ENCODE assay signal across 8 mouse cellular contexts in genomic region chr19:44301176-44301575, GRCm38 (mm10). TPM values are rescaled to one million over a fixed set of nuclear protein-coding genes. Genes with fewer than 3 reads are reported as not detected.
DNase-seq lines count a peak whose midpoint lies in the region; ATAC-seq lines count a peak whose summit lies in the region.

No protein-coding gene starts in this region.

- ATAC-seq in kidney, embryonic 16.5 days (ENCODE audit: low FRiP score, low TSS enrichment), result 0 out of 2 replicates have a peak, but pooled peaks have one; percentile 33
- no peak for ATAC-seq in kidney, embryonic 15.5 days (replicated peaks; ENCODE audit: low FRiP score)
- ATAC-seq in hindbrain, embryonic 12.5 days (ENCODE audit: low FRiP score), result no peak

- peak; percentile 76 for DNase-seq in MN1 (ENCODE audit: low spot score)
- peak; percentile 70 for DNase-seq in lung, postnatal 14 days
- DNase-seq in urinary bladder, postnatal 36 days (ENCODE audit: low spot score in 2 of 2), result no peak
- DNase-seq in right cerebral cortex, postnatal 36 days (ENCODE audit: low spot score in 2 of 2), result no peak
- no peak for DNase-seq in thymus, postnatal 0 days (ENCODE audit: low spot score)

- no peak overlapping the region for H3K4me3 ChIP-seq in kidney, embryonic 16.5 days (ENCODE audit: low read length)
- H3K4me3 ChIP-seq in kidney, embryonic 15.5 days (replicated peaks), result no peak overlapping the region
- H3K4me3 ChIP-seq in hindbrain, embryonic 12.5 days, result no peak overlapping the region

- H3K9ac ChIP-seq in kidney, embryonic 16.5 days (replicated peaks; ENCODE audit: low read length), result no peak overlapping the region
- H3K9ac ChIP-seq in kidney, embryonic 15.5 days, result no peak overlapping the region
- no peak overlapping the region for H3K9ac ChIP-seq in hindbrain, embryonic 12.5 days

- peaks cover 63% of the 10 kb centered on the region for H3K4me1 ChIP-seq in kidney, embryonic 16.5 days (ENCODE audit: insufficient read depth, low read length)
- peaks cover 73% of the 10 kb centered on the region for H3K4me1 ChIP-seq in kidney, embryonic 15.5 days
- H3K4me1 ChIP-seq in hindbrain, embryonic 12.5 days, result peaks cover 69% of the 10 kb centered on the region

- H3K36me3 ChIP-seq in kidney, embryonic 16.5 days (ENCODE audit: insufficient read depth, low read length), result peaks cover 85% of the 10 kb centered on the region
- peaks cover 94% of the 10 kb centered on the region for H3K36me3 ChIP-seq in kidney, embryonic 15.5 days
- H3K36me3 ChIP-seq in hindbrain, embryonic 12.5 days, result peaks cover 99% of the 10 kb centered on the region

- no peaks in the 10 kb centered on the region for H3K27me3 ChIP-seq in kidney, embryonic 16.5 days (ENCODE audit: insufficient read depth, low read length)
- no peaks in the 10 kb centered on the region for H3K27me3 ChIP-seq in kidney, embryonic 15.5 days
- H3K27me3 ChIP-seq in hindbrain, embryonic 12.5 days, result no peaks in the 10 kb centered on the region

- H3K4me2 ChIP-seq in kidney, embryonic 16.5 days (replicated peaks; ENCODE audit: low read depth, low read length), result no peak overlapping the region
- H3K4me2 ChIP-seq in kidney, embryonic 15.5 days, result no peak overlapping the region
- peak overlapping the region; percentile 38; the same call in 1 of the 2 replicates for H3K4me2 ChIP-seq in hindbrain, embryonic 12.5 days (replicated peaks)

- no peak overlapping the region for H3K27ac ChIP-seq in kidney, embryonic 16.5 days (ENCODE audit: low read length)
- no peak overlapping the region for H3K27ac ChIP-seq in kidney, embryonic 15.5 days
- H3K27ac ChIP-seq in hindbrain, embryonic 12.5 days, result no peak overlapping the region

- WGBS in kidney, embryonic 16.5 days, result 67% methylated on average over 16 of the region's 16 CpGs
- 68% methylated on average over 16 of the region's 16 CpGs for WGBS in kidney, embryonic 15.5 days
- WGBS in hindbrain, embryonic 12.5 days, result 77% methylated on average over 16 of the region's 16 CpGs

- no peaks in the 10 kb centered on the region for H3K9me3 ChIP-seq in kidney, embryonic 16.5 days (ENCODE audit: low read length)
- H3K9me3 ChIP-seq in kidney, embryonic 15.5 days (replicated peaks), result no peaks in the 10 kb centered on the region
- H3K9me3 ChIP-seq in hindbrain, embryonic 12.5 days (replicated peaks), result no peaks in the 10 kb centered on the region

RNA-seq across cellular contexts. Expression of gene Scd2, which starts 7.7 kb away (rescaled TPM):
- polyA plus RNA-seq in kidney, embryonic 16.5 days (2015; fragmentation: Nextera tagmentation; extraction: Ambion mirVana), result 178 and 193 TPM in 2 replicates
- 185 and 195 TPM in 2 replicates for polyA plus RNA-seq in kidney, embryonic 15.5 days (2015; fragmentation: Nextera tagmentation; extraction: Ambion mirVana)
- 404 and 420 TPM in 2 replicates for polyA plus RNA-seq in hindbrain, embryonic 12.5 days (2016; fragmentation: Nextera tagmentation; extraction: Ambion mirVana)
- 68.8 and 69.7 TPM in 2 replicates for polyA plus RNA-seq in thymus, postnatal 0 days (2015; fragmentation: Nextera tagmentation; extraction: Ambion mirVana)

RNA-seq across cellular contexts. Expression of gene Scd4, which starts 31.7 kb away (rescaled TPM):
- 0.12 and 0.17 TPM in 2 replicates for polyA plus RNA-seq in kidney, embryonic 16.5 days (2015; fragmentation: Nextera tagmentation; extraction: Ambion mirVana)
- 0.09 and 0.10 TPM in 2 replicates for polyA plus RNA-seq in kidney, embryonic 15.5 days (2015; fragmentation: Nextera tagmentation; extraction: Ambion mirVana)
- polyA plus RNA-seq in hindbrain, embryonic 12.5 days (2016; fragmentation: Nextera tagmentation; extraction: Ambion mirVana), result 0.07 and 0.10 TPM in 2 replicates
- 0.18 TPM in 2 replicates for polyA plus RNA-seq in thymus, postnatal 0 days (2015; fragmentation: Nextera tagmentation; extraction: Ambion mirVana)

Comparison
In these comparisons a context has a peak if more than half of its experiments do, and no peak if none do; other contexts are left out.
1. DNase-seq: peak in MN1 (single experiment) and lung, postnatal 14 days (single experiment); none in urinary bladder, postnatal 36 days (0 of 2), right cerebral cortex, postnatal 36 days (0 of 2) and thymus, postnatal 0 days (single experiment).